Mouse (Mus musculus): Measurements from ENCODE around the gene Rsg1. TPM values are rescaled to one million over a fixed set of nuclear protein-coding genes. Genes with fewer than 3 reads are reported as not detected.

Rsg1 gene
- 1.6 TPM for polyA plus RNA-seq (2012; fragmentation: generic; extraction: Trizol)
- long read RNA-seq, experiment 1: 0 reads
- long read RNA-seq, experiment 2, transcript Rsg1-201 (6 exons, 985 nt): major isoform, 12 of 19 reads
- long read RNA-seq, experiment 2, partial matches to known transcripts: 7 of 19 reads
- long read RNA-seq, experiment 2, other reads (novel, unspliced or antisense): 0 of 19 reads

GRCm38 (mm10) chr4:141213770-141214336, at the start of gene Rsg1:
Gene Rsg1, plus strand, starts transcription at chr4:141213956.
- TF ChIP-seq CEBPB (IDR thresholded peaks at IDR 0.05; ENCODE audit: low read depth) (no peak), MYOD1 (IDR thresholded peaks at IDR 0.05; ENCODE audit: control insufficient read depth, insufficient read length, low read depth) (no peak), MAX (IDR thresholded peaks at IDR 0.05) (no peak), USF1 (IDR thresholded peaks at IDR 0.05; ENCODE audit: low read depth) (no peak), FOSL1 (IDR thresholded peaks at IDR 0.05; ENCODE audit: insufficient read depth, low read length, poor library complexity, severe bottlenecking) (no peak), MYOG (IDR thresholded peaks at IDR 0.05; ENCODE audit: control insufficient read depth, extremely low read depth, insufficient read length) (no peak), CTCF (IDR thresholded peaks at IDR 0.05; ENCODE audit: control insufficient read depth, insufficient read depth, insufficient read length) (no peak)
- Histone ChIP-seq H3K79me2 (ENCODE audit: control insufficient read depth, insufficient read depth) (no peaks in the 10 kb centered on the region), H3K79me3 (ENCODE audit: low read depth) (no peaks in the 10 kb centered on the region), H3K36me3 (ENCODE audit: control insufficient read depth, insufficient read depth) (no peaks in the 10 kb centered on the region), H3K4me3 (ENCODE audit: insufficient read depth, poor library complexity, severe bottlenecking) (peak within 1 kb of the TSS; percentile 35), H3ac (ENCODE audit: control insufficient read depth, insufficient read length, low read depth) (peak within 1 kb of the TSS; percentile 45), H3K27me3 (ENCODE audit: control insufficient read depth, insufficient read depth, insufficient read length) (no peaks in the 10 kb centered on the region)

GRCm38 (mm10) chr4:141165744-141166292, 47.9 kb upstream of the Rsg1 start:
- H3ac ChIP-seq (ENCODE audit: control insufficient read depth, insufficient read length, low read depth): no peak overlapping the region
- TF ChIP-seq CEBPB (IDR thresholded peaks at IDR 0.05; ENCODE audit: low read depth): no peak
- TF ChIP-seq FOSL1 (IDR thresholded peaks at IDR 0.05; ENCODE audit: insufficient read depth, low read length, poor library complexity, severe bottlenecking): no peak
- no peak for TF ChIP-seq USF1 (IDR thresholded peaks at IDR 0.05; ENCODE audit: low read depth)
- no peak for TF ChIP-seq MYOD1 (IDR thresholded peaks at IDR 0.05; ENCODE audit: control insufficient read depth, insufficient read length, low read depth)
- TF ChIP-seq CTCF (IDR thresholded peaks at IDR 0.05; ENCODE audit: control insufficient read depth, insufficient read depth, insufficient read length): no peak
- TF ChIP-seq MAX (IDR thresholded peaks at IDR 0.05): no peak
- TF ChIP-seq MYOG (IDR thresholded peaks at IDR 0.05; ENCODE audit: control insufficient read depth, extremely low read depth, insufficient read length): no peak
- H3K36me3 ChIP-seq (ENCODE audit: control insufficient read depth, insufficient read depth): peaks cover 16% of the 10 kb centered on the region
- H3K79me2 ChIP-seq (ENCODE audit: control insufficient read depth, insufficient read depth): peaks cover 78% of the 10 kb centered on the region
- peaks cover 60% of the 10 kb centered on the region for H3K79me3 ChIP-seq (ENCODE audit: low read depth)
- no peaks in the 10 kb centered on the region for H3K27me3 ChIP-seq (ENCODE audit: control insufficient read depth, insufficient read depth, insufficient read length)
- no peak overlapping the region for H3K4me3 ChIP-seq (ENCODE audit: insufficient read depth, poor library complexity, severe bottlenecking)

- H3K4me3 ChIP-seq (ENCODE audit: insufficient read depth, poor library complexity, severe bottlenecking): no peak overlapping the region
- H3K79me3 ChIP-seq (ENCODE audit: low read depth): peaks cover 49% of the 10 kb centered on the region
- no peak overlapping the region for H3ac ChIP-seq (ENCODE audit: control insufficient read depth, insufficient read length, low read depth)
- H3K79me2 ChIP-seq (ENCODE audit: control insufficient read depth, insufficient read depth): peaks cover 65% of the 10 kb centered on the region
- H3K36me3 ChIP-seq (ENCODE audit: control insufficient read depth, insufficient read depth): peaks cover 27% of the 10 kb centered on the region
- no peaks in the 10 kb centered on the region for H3K27me3 ChIP-seq (ENCODE audit: control insufficient read depth, insufficient read depth, insufficient read length)
- no peak for TF ChIP-seq MYOD1 (IDR thresholded peaks at IDR 0.05; ENCODE audit: control insufficient read depth, insufficient read length, low read depth)
- TF ChIP-seq MAX (IDR thresholded peaks at IDR 0.05): no peak
- TF ChIP-seq CEBPB (IDR thresholded peaks at IDR 0.05; ENCODE audit: low read depth): no peak
- TF ChIP-seq MYOG (IDR thresholded peaks at IDR 0.05; ENCODE audit: control insufficient read depth, extremely low read depth, insufficient read length): no peak
- no peak for TF ChIP-seq USF1 (IDR thresholded peaks at IDR 0.05; ENCODE audit: low read depth)
- TF ChIP-seq FOSL1 (IDR thresholded peaks at IDR 0.05; ENCODE audit: insufficient read depth, low read length, poor library complexity, severe bottlenecking): no peak
- TF ChIP-seq CTCF (IDR thresholded peaks at IDR 0.05; ENCODE audit: control insufficient read depth, insufficient read depth, insufficient read length): no peak
These were observed 46.6 kb upstream of the Rsg1 start for GRCm38 (mm10) chr4:141167156-141167555.

GRCm38 (mm10) chr4:141172121-141172520, 41.6 kb upstream of the Rsg1 start:
- Histone ChIP-seq H3K79me2 (ENCODE audit: control insufficient read depth, insufficient read depth) (peaks cover 21% of the 10 kb centered on the region), H3K27me3 (ENCODE audit: control insufficient read depth, insufficient read depth, insufficient read length) (no peaks in the 10 kb centered on the region), H3K4me3 (ENCODE audit: insufficient read depth, poor library complexity, severe bottlenecking) (no peak overlapping the region), H3ac (ENCODE audit: control insufficient read depth, insufficient read length, low read depth) (no peak overlapping the region), H3K36me3 (ENCODE audit: control insufficient read depth, insufficient read depth) (peaks cover 31% of the 10 kb centered on the region), H3K79me3 (ENCODE audit: low read depth) (peaks cover 13% of the 10 kb centered on the region)
- TF ChIP-seq USF1 (IDR thresholded peaks at IDR 0.05; ENCODE audit: low read depth) (no peak), FOSL1 (IDR thresholded peaks at IDR 0.05; ENCODE audit: insufficient read depth, low read length, poor library complexity, severe bottlenecking) (no peak), CEBPB (IDR thresholded peaks at IDR 0.05; ENCODE audit: low read depth) (no peak), MAX (IDR thresholded peaks at IDR 0.05) (no peak), MYOD1 (IDR thresholded peaks at IDR 0.05; ENCODE audit: control insufficient read depth, insufficient read length, low read depth) (no peak)

- H3K4me3 ChIP-seq (ENCODE audit: insufficient read depth, poor library complexity, severe bottlenecking): no peak overlapping the region
- H3K36me3 ChIP-seq (ENCODE audit: control insufficient read depth, insufficient read depth): peaks cover 24% of the 10 kb centered on the region
- no peaks in the 10 kb centered on the region for H3K27me3 ChIP-seq (ENCODE audit: control insufficient read depth, insufficient read depth, insufficient read length)
- TF ChIP-seq CEBPB (IDR thresholded peaks at IDR 0.05; ENCODE audit: low read depth) (no peak), MYOD1 (IDR thresholded peaks at IDR 0.05; ENCODE audit: control insufficient read depth, insufficient read length, low read depth) (no peak), FOSL1 (IDR thresholded peaks at IDR 0.05; ENCODE audit: insufficient read depth, low read length, poor library complexity, severe bottlenecking) (no peak), MYOG (IDR thresholded peaks at IDR 0.05; ENCODE audit: control insufficient read depth, extremely low read depth, insufficient read length) (no peak), MAX (IDR thresholded peaks at IDR 0.05) (no peak), USF1 (IDR thresholded peaks at IDR 0.05; ENCODE audit: low read depth) (no peak), CTCF (IDR thresholded peaks at IDR 0.05; ENCODE audit: control insufficient read depth, insufficient read depth, insufficient read length) (no peak)
- no peak overlapping the region for H3ac ChIP-seq (ENCODE audit: control insufficient read depth, insufficient read length, low read depth)
- peaks cover 20% of the 10 kb centered on the region for H3K79me2 ChIP-seq (ENCODE audit: control insufficient read depth, insufficient read depth)
- peaks cover 8% of the 10 kb centered on the region for H3K79me3 ChIP-seq (ENCODE audit: low read depth)
These were observed 38.0 kb upstream of the Rsg1 start for GRCm38 (mm10) chr4:141175783-141176182.
